Mouse (Mus musculus) kidney, embryonic 16.5 days (tissue): ENCODE results near the gene Ifih1. TPM values are rescaled to one million over a fixed set of nuclear protein-coding genes. Genes with fewer than 3 reads are reported as not detected.

ENCODE experiments used
- ATAC-seq: fragments of 200-750 bp; cut with Nextera tagmentation; 2 replicates; pipeline ENCODE4 v1.8.0; 2017; ENCODE audit warnings: moderate TSS enrichment; ENCODE audit not compliant: low FRiP score, low TSS enrichment
- H3K27ac ChIP-seq: fragments of 300-500 bp; sonication (generic); 2 replicates; pipeline ENCODE4 v1.5.1; 2014; ENCODE audit warnings: low read length
- H3K27me3 ChIP-seq: fragments of 300-500 bp; sonication (generic); 2 replicates; pipeline ENCODE4 v1.6.1; 2014; ENCODE audit warnings: low read length, control low read depth, mixed read lengths; ENCODE audit not compliant: insufficient read depth
- H3K36me3 ChIP-seq: fragments of 300-500 bp; sonication (generic); 2 replicates; pipeline ENCODE4 v1.6.1; 2014; ENCODE audit warnings: low read length, control low read depth, mixed read lengths; ENCODE audit not compliant: insufficient read depth
- H3K4me1 ChIP-seq: fragments of 300-500 bp; sonication (generic); 2 replicates; pipeline ENCODE4 v1.6.1; 2014; ENCODE audit warnings: low read length, control low read depth, mixed read lengths; ENCODE audit not compliant: insufficient read depth
- H3K4me2 ChIP-seq: fragments of 300-500 bp; sonication (generic); replicated peaks from 2 replicates; pipeline ENCODE4 v1.6.1; 2014; ENCODE audit warnings: low read depth, low read length
- H3K4me3 ChIP-seq: fragments of 300-500 bp; sonication (generic); 2 replicates; pipeline ENCODE4 v1.5.1; 2014; ENCODE audit warnings: mild to moderate bottlenecking, low read length
- H3K9ac ChIP-seq: fragments of 300-500 bp; sonication (generic); replicated peaks from 2 replicates; pipeline ENCODE4 v1.6.1; 2014; ENCODE audit warnings: low read length
- H3K9me3 ChIP-seq: fragments of 300-500 bp; sonication (generic); 2 replicates; pipeline ENCODE4 v1.6.1; 2016; ENCODE audit warnings: low read length, control low read depth
- WGBS: fragments of 180-500 bp; shearing (Covaris S2); extraction: QIAGEN DNeasy Blood & Tissue Kit; methylation state at CpG from one replicate; pipeline ENCODE4 v1.1.7; 2014; 5-methylcytosine and 5-hydroxymethylcytosine counted together
- polyA plus RNA-seq: library from polyadenylated mRNA; unstranded; fragments of >200 nt; fragmentation: Nextera tagmentation; extraction: Ambion mirVana; gene quantifications from 2 replicates; pipeline ENCODE4 v1.2.1, GENCODE M21; 2015

Ifih1 gene
- polyA plus RNA-seq, 1 experiment from 2014 or later = 2.4 TPM

GRCm38 (mm10) chr2:62606205-62606604 is 39.9 kb downstream of the Ifih1 start:
- no peaks in the 10 kb centered on the region for H3K9me3 ChIP-seq
- ATAC-seq = no peak
- H3K4me1 ChIP-seq = no peaks in the 10 kb centered on the region
- WGBS = 83% methylated on average over 16 of the region's 16 CpGs
- no peak overlapping the region for H3K4me2 ChIP-seq
- no peak overlapping the region for H3K27ac ChIP-seq
- H3K4me3 ChIP-seq = no peak overlapping the region
- H3K27me3 ChIP-seq = no peaks in the 10 kb centered on the region
- H3K36me3 ChIP-seq = no peaks in the 10 kb centered on the region
- no peak overlapping the region for H3K9ac ChIP-seq

GRCm38 (mm10) chr2:62603530-62603929 is 42.5 kb downstream of the Ifih1 start:
- no peaks in the 10 kb centered on the region for H3K36me3 ChIP-seq
- H3K27me3 ChIP-seq = no peaks in the 10 kb centered on the region
- 82% methylated on average over 5 of the region's 5 CpGs for WGBS
- ATAC-seq = no peak
- H3K4me3 ChIP-seq = no peak overlapping the region
- no peak overlapping the region for H3K4me2 ChIP-seq
- no peak overlapping the region for H3K27ac ChIP-seq
- H3K9me3 ChIP-seq = no peaks in the 10 kb centered on the region
- no peak overlapping the region for H3K9ac ChIP-seq
- no peaks in the 10 kb centered on the region for H3K4me1 ChIP-seq

DNA sequence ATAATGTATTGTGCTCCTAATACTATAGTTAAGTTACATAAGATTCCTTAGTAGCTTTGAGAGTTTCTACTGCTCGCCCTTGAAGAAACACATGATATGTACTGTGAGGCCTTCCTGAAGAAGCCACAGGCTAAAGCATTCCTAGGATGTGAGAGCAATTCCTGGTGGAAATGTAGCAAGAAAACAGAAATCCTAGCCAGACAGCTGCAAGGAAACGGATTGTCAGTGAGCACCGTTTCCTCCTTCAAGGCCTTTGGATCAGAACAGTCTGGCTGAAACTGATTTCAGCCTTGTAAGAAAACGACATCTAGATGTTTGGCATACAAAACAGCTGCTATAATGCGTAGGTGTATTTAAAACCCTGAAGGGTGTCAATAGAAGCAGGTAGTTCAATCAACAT is 49.5 kb downstream of the Ifih1 start:
- Histone ChIP-seq H3K4me3 (no peak overlapping the region), H3K4me2 (no peak overlapping the region), H3K36me3 (no peaks in the 10 kb centered on the region), H3K27me3 (no peaks in the 10 kb centered on the region), H3K27ac (no peak overlapping the region), H3K9ac (no peak overlapping the region), H3K4me1 (no peaks in the 10 kb centered on the region), H3K9me3 (no peaks in the 10 kb centered on the region)
- WGBS = 80% methylated on average over 5 of the region's 5 CpGs
- ATAC-seq = no peak

DNA sequence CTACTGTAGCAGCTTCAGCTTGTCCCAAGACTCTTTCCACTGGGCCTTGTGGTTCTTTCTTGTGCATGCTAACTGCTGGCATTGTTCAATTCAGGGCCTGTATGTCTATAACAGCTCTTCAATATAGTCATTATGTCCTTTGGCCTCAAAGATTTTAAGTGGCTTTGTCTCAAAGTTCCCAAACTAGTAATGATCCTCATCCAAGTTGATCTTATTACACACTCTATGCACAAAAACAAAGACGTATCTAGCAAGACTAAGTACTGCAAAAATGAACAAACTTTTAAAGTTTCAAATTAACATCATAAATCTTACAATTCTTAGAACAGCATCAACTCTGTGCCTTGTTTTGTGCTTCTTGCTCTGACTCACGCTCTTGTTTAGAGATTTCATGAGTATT is 51.6 kb downstream of the Ifih1 start:
- Histone ChIP-seq H3K4me3 (no peak overlapping the region), H3K27ac (no peak overlapping the region), H3K9me3 (no peaks in the 10 kb centered on the region), H3K4me2 (no peak overlapping the region), H3K4me1 (no peaks in the 10 kb centered on the region), H3K9ac (no peak overlapping the region), H3K27me3 (no peaks in the 10 kb centered on the region), H3K36me3 (no peaks in the 10 kb centered on the region)
- no peak for ATAC-seq
- WGBS = 88% methylated on average over 2 of the region's 2 CpGs

GRCm38 (mm10) chr2:62591555-62591954 is 54.5 kb downstream of the Ifih1 start:
- Histone ChIP-seq H3K4me3 (no peak overlapping the region), H3K9ac (no peak overlapping the region), H3K4me1 (no peaks in the 10 kb centered on the region), H3K27me3 (no peaks in the 10 kb centered on the region), H3K4me2 (no peak overlapping the region), H3K9me3 (no peaks in the 10 kb centered on the region), H3K27ac (no peak overlapping the region), H3K36me3 (no peaks in the 10 kb centered on the region)
- WGBS = 76% methylated on average over 3 of the region's 3 CpGs
- ATAC-seq = no peak

GRCm38 (mm10) chr2:62589333-62589732 is 56.7 kb downstream of the Ifih1 start:
- no peaks in the 10 kb centered on the region for H3K9me3 ChIP-seq
- H3K36me3 ChIP-seq = no peaks in the 10 kb centered on the region
- 62% methylated on average over 4 of the region's 4 CpGs for WGBS
- H3K27me3 ChIP-seq = no peaks in the 10 kb centered on the region
- H3K27ac ChIP-seq = no peak overlapping the region
- no peak overlapping the region for H3K4me3 ChIP-seq
- no peak overlapping the region for H3K4me2 ChIP-seq
- H3K9ac ChIP-seq = no peak overlapping the region
- H3K4me1 ChIP-seq = no peaks in the 10 kb centered on the region
- no peak for ATAC-seq

- Histone ChIP-seq H3K27me3 (no peaks in the 10 kb centered on the region), H3K27ac (no peak overlapping the region), H3K9me3 (no peaks in the 10 kb centered on the region), H3K4me2 (no peak overlapping the region), H3K4me1 (no peaks in the 10 kb centered on the region), H3K4me3 (no peak overlapping the region), H3K36me3 (no peaks in the 10 kb centered on the region), H3K9ac (no peak overlapping the region)
- no peak for ATAC-seq
- WGBS = 81% methylated on average over 5 of the region's 5 CpGs
Measured at GRCm38 (mm10) chr2:62585769-62586168, 60.3 kb downstream of the Ifih1 start.

GRCm38 (mm10) chr2:62574962-62575361 is 71.1 kb downstream of the Ifih1 start:
- H3K4me3 ChIP-seq = no peak overlapping the region
- H3K4me2 ChIP-seq = no peak overlapping the region
- 64% methylated on average over 3 of the region's 3 CpGs for WGBS
- H3K36me3 ChIP-seq = no peaks in the 10 kb centered on the region
- H3K9me3 ChIP-seq = no peaks in the 10 kb centered on the region
- no peaks in the 10 kb centered on the region for H3K4me1 ChIP-seq
- no peaks in the 10 kb centered on the region for H3K27me3 ChIP-seq
- H3K27ac ChIP-seq = no peak overlapping the region
- H3K9ac ChIP-seq = no peak overlapping the region
- no peak for ATAC-seq

DNA sequence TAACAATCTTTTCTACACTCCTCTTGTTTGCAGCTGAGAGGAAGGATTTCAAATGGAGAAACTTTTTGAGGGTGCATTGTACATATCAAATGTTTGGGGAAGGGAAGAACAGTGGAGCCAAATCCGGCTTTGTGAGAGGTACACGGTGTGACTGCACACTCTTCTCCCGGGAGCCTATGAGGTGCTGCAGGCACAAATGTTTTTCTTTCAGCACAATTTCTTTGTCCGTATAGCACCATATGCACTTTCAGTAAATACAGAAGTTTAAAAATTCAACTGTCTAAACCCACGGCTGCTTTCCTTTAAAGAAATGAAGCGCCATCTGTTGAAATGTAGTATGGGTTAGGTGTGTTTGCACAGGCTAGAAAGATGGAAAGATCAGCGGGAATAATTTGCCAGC is 71.8 kb downstream of the Ifih1 start:
- H3K9ac ChIP-seq = no peak overlapping the region
- no peak overlapping the region; the same call in 1 of the 2 replicates for H3K4me2 ChIP-seq
- no peak overlapping the region for H3K27ac ChIP-seq
- ATAC-seq = no peak
- 69% methylated on average over 7 of the region's 7 CpGs for WGBS
- H3K27me3 ChIP-seq = no peaks in the 10 kb centered on the region
- H3K4me1 ChIP-seq = no peaks in the 10 kb centered on the region
- H3K36me3 ChIP-seq = no peaks in the 10 kb centered on the region
- no peaks in the 10 kb centered on the region for H3K9me3 ChIP-seq
- H3K4me3 ChIP-seq = no peak overlapping the region

DNA sequence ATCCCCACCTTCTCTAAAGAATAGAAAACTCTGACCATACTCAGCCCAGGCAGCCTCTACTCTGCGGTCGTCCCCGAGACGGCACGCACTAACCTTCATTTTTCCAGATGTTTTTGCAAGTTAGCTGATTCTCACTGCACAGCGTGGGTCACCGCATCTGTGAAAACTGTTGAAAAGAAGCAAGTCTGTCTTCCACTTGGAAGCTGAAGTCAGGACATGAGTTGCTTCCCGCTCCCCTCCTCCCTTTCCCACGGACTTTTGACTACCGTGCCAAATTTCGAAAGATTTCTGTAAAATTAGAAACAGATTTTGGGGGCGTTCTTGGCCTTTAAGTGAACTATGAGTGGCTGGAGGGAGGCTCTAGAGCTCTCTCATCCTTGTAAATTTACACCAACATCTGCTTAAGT is 72.3 kb downstream of the Ifih1 start, which contains the start of gene Fap:
TSS of gene Fap (minus strand) at position 323 of the 407 bp plus-strand sequence.
- ATAC-seq = no peak
- no peaks in the 10 kb centered on the region for H3K27me3 ChIP-seq
- H3K4me3 ChIP-seq = peak within 1 kb of the TSS; percentile 25
- H3K9ac ChIP-seq = no peak within 1 kb of the TSS
- H3K27ac ChIP-seq = no peak within 1 kb of the TSS; the same call in 1 of the 2 replicates
- WGBS = 45% methylated on average over 12 of the region's 12 CpGs
- peak within 1 kb of the TSS; percentile 31 for H3K4me2 ChIP-seq
- no peaks in the 10 kb centered on the region for H3K4me1 ChIP-seq
- no peaks in the 10 kb centered on the region for H3K36me3 ChIP-seq
- no peaks in the 10 kb centered on the region for H3K9me3 ChIP-seq
